Mouse (Mus musculus) gastrocnemius, postnatal 25 days (tissue): ENCODE data around the gene Mpst. TPM values are rescaled to one million over a fixed set of nuclear protein-coding genes. Genes with fewer than 3 reads are reported as not detected.

ENCODE experiments used
- DNase-seq: peaks from one replicate; pipeline ENCODE4 v3.0.0; 2022
- long read RNA-seq, 2 experiments: library from polyadenylated mRNA; stranded (forward); transcript quantifications; one replicate each; pipeline ENCODE4 v2.0.0; 2021
- total RNA-seq, 2 experiments: library from RNA; stranded (reverse); gene quantifications; 1 replicate in 1 of 2; 2 replicates in 1 of 2; pipeline ENCODE4 v1.2.3; 2021

Mpst gene
- 10 to 100 TPM; 55.7 to 56.8 TPM for total RNA-seq
- long read RNA-seq, experiment 1, partial matches to known transcripts, result 0 of 8 reads
- long read RNA-seq, experiment 1, other reads (novel, unspliced or antisense), result 7 of 8 reads
- long read RNA-seq, experiment 2, partial matches to known transcripts, result 1 of 3 reads
- long read RNA-seq, experiment 2, other reads (novel, unspliced or antisense), result 1 of 3 reads

DNA sequence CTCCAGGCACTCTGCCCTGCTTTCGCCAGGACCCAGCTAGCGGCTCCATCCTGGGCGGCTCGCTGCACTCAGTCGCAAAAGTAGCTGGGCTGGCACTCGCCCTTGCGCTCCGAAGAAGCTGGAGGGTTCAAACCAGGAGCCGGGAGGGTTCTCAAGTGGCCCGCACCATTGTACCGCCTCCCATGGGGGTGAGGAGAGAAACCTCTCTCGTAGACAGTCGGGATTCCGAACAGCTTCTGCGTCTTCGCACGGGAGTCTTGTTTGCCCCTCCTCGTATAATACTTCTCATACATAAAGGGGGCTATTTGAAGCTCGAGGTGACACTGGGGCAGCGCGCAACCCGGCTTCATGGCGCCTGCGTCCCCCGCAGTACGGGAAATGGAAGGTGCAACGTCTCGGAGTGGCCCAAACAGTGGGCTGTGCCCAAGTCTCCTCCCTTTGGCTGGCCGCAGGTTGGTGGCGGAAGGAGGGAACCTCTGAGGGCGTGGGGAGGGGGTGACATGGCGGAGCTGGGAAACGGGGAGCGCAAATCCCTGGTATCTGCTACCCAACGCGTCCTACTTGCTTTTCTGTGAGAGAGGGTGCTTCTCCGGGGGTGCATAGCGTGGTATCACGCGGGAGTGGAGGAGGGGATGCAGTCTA is at the start of gene Mpst:
TSS of gene Mpst (plus strand) at position 124 of the 642 bp plus-strand sequence.
- DNase-seq, result peak; percentile 90

DNA sequence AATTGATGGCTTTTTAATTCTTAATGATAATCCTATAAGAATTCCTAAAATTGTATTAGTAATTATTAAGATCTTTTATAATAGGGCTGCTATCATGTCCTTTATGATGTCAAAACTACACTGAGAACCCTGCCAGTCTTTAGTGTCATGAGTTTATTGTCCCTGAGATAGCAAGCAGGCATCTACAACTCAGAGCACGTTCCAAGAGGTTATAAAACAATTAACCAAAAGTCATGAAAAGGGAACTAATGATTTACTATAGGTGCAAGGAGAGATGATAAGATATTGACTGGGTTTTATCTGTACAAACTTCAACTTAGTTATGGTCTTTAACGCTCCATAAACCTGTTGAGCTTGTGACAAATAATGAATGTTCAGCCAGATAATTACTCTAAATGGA is 40.3 kb upstream of the Mpst start:
- no peak for DNase-seq

- no peak for DNase-seq
Observed at GRCm38 (mm10) chr15:78366875-78367274, 39.3 kb upstream of the Mpst start.

DNA sequence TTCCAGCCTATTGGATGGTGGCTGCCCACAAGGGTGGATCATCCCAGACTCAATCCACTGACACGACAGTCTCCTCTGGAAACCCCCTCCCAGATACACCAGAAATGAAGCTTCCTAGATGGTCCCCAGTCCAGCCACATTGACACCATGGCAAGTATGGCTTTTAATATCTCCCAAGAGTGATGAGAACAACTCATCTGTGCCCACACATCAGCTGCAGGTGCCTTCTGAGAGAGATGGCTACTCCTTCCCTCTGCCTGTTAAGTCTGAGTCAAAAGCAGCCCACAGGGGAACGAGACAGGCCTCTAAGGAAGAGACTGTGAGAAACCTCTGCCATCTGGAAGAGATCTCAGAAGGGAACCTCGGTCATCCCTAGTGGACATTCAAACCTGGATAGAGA is 38.4 kb upstream of the Mpst start:
- no peak for DNase-seq

- DNase-seq, result no peak
Observed at GRCm38 (mm10) chr15:78368926-78369346, 37.3 kb upstream of the Mpst start.

- DNase-seq, result peak; percentile 27
Observed at GRCm38 (mm10) chr15:78369641-78370040, 36.6 kb upstream of the Mpst start.

- no peak for DNase-seq
Observed at GRCm38 (mm10) chr15:78372796-78373195, 33.4 kb upstream of the Mpst start.

- no peak for DNase-seq
Observed at GRCm38 (mm10) chr15:78374204-78374603, 32.0 kb upstream of the Mpst start.

GRCm38 (mm10) chr15:78377859-78378258 is 28.4 kb upstream of the Mpst start:
- no peak for DNase-seq

DNA sequence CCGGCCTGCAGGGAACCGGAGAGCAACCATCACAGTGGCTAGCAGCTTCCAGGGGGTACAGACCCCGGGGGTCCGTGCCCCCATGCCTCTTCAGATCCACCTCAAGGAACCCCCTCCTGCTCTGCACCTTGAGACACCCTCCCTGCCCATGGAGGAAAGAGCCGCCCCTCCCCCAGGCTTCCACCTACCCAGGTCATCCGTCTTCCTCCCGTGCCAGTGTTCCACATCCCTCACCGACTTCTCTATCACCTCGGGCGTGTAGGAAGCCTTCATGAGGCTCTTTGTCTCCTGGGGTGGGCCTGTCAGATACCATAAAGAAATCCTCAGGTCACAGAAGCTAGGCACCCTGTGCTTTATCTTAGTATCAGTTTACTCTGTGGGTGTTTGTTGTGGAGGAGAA is 27.7 kb upstream of the Mpst start:
- DNase-seq, result no peak

GRCm38 (mm10) chr15:78380208-78380607 is 26.0 kb upstream of the Mpst start:
- no peak for DNase-seq

- DNase-seq, result no peak
Observed at GRCm38 (mm10) chr15:78380741-78381140, 25.5 kb upstream of the Mpst start.

DNA sequence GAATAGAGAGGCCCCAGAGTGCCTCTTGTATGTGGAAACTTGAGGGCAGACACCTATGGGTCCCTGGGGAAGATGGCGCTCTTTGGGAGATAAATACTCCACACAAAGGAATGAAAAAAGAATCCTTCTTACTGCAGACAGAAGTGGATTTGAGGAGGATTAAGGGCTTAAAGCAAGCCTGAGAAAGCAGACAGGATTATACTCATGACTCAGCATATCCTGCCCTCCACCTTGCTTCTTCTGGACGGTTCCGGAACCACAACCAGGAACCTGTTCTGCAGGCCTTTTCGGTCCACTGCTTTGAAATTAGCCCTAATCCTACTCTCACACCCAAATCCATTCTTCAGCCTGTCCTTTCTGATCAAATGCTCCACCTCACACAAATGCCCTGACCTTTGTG is 24.1 kb upstream of the Mpst start:
- DNase-seq, result no peak

GRCm38 (mm10) chr15:78383450-78384219 is 22.6 kb upstream of the Mpst start:
- peak; percentile 24 for DNase-seq

GRCm38 (mm10) chr15:78384220-78385116 is 21.7 kb upstream of the Mpst start:
- DNase-seq, result no peak

GRCm38 (mm10) chr15:78385564-78385963 is 20.7 kb upstream of the Mpst start:
- no peak for DNase-seq

DNA sequence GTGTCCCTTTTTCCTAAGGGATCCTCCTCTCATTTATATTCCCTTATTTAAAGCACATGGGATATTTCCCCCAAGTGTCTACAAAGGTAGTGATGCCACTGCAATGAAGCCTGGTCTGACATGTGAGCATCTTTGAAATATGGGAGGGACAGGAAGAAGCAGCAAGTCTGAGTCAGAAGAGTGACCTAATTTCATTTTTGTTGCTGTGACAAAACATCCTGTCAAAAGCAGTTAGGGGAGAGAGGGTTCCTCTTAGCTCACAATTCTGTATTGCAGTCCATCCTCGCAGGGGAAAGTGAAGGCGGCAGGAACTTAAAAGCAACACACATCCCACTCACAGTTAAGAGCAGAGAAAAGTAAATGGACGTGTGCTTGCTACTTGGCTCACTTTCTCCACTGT is 15.4 kb upstream of the Mpst start:
- DNase-seq, result no peak

GRCm38 (mm10) chr15:78395478-78395962 is 10.7 kb upstream of the Mpst start, which contains the start of gene Tex33:
Gene Tex33 (minus strand): TSS chr15:78395912.
- DNase-seq, result no peak

DNA sequence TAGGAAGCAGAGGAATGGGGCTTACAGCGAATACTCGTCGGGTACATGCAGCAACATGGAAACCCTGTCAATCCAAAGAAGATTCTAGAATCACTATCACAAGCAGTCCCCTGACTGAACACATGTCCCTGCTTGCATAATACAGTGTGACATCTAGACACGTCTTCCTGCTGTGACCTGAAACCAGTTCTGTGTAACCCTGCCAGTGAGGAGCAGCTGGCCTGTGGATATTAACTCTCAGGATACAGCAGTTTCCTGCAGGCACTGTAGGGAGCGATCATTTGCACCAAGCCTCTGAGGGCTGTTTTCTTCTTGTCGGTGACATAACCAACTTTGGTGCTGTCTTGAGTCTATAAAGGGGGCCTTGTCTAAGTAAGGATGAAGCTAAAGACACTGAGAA is 4.9 kb upstream of the Mpst start:
- DNase-seq, result peak; percentile 56

- DNase-seq, result peak; percentile 60
Observed at GRCm38 (mm10) chr15:78401921-78402320, 4.3 kb upstream of the Mpst start.

GRCm38 (mm10) chr15:78402423-78402822 is 3.8 kb upstream of the Mpst start:
- DNase-seq, result no peak

DNA sequence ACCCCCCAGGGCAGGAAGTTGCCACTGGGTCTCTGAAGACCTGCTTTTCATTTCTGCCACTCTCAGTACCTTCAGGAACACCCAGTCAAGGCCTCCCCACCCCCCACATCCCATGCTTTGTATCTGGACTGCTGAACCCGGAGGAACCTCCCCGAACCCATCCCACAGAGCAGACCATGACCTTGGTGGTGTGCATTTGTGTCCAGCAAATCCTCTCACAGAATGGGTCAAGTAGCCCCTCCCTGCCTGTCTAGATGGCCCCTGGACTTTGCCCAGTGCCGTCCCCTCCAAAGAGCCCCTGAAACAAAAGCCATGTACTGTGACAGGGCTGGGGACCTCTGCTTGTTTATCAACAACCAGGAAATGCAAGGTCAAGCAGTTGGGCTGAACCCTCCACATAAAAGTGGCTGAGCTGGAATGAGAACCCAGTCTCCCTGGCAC is 2.9 kb upstream of the Mpst start:
- DNase-seq, result no peak
